Mouse (Mus musculus) layer of hippocampus, adult 6 months (tissue): Measurements from ENCODE around the gene Acot2. TPM values are rescaled to one million over a fixed set of nuclear protein-coding genes. Genes with fewer than 3 reads are reported as not detected.

Source experiments
- long read RNA-seq, 2 experiments: library from polyadenylated mRNA; unstranded; transcript quantifications; one replicate each; pipeline ENCODE4 v2.0.0; 2019 to 2020
- polyA plus RNA-seq: library from polyadenylated mRNA; unstranded; fragments of <200 nt; fragmentation: Nextera tagmentation; gene quantifications from 2 replicates; pipeline ENCODE4 v1.2.3, GENCODE M21; 2021

Gene Acot2
- 37.1 and 43.3 TPM in 2 replicates for polyA plus RNA-seq
- long read RNA-seq, experiment 1, transcript Acot2-201 (3 exons, 2,196 nt): major isoform, 23 of 62 reads
- long read RNA-seq, experiment 1, partial matches to known transcripts: 39 of 62 reads
- long read RNA-seq, experiment 1, other reads (novel, unspliced or antisense): 0 of 62 reads
- long read RNA-seq, experiment 2, transcript Acot2-201 (3 exons, 2,196 nt): major isoform, 68 of 68 reads
- long read RNA-seq, experiment 2, partial matches to known transcripts: 0 of 68 reads
- long read RNA-seq, experiment 2, other reads (novel, unspliced or antisense): 0 of 68 reads

DNA sequence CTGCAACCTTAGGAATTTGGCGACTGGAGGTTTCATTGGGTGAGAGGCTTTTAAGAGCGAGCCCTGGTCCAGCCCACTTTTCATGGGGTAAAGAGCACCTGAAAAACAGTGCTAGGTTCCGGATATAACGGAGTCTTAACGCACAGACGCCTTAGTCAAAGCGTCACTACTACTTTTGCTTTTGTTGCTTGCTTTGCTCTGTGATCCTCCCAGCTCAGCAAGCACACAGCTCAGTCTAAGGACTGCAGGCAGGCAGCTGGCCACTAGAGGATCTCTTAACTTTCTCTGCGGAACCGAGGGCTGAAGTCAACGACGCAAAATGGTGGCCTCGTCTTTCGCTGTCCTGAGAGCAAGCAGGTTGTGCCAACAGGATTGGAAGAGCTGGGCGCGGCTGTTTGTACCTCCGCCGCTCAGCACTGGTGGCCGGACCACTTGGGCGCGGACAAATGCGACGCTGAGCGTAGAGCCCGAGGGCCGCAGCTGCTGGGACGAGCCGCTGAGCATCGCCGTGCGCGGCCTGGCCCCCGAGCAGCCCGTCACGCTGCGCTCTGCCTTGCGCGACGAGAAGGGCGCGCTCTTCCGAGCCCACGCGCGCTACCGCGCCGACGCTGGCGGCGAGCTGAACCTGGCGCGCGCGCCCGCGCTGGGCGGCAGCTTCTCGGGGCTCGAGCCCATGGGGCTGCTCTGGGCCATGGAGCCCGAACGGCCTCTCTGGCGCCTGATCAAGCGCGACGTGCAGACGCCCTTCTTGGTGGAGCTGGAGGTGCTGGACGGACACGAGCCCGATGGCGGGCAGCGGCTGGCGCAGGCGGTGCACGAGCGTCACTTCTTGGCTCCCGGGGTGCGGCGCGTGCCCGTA is at the start of gene Acot2:
TSS of gene Acot2 (plus strand) at position 279 of the 859 bp plus-strand sequence.

DNA sequence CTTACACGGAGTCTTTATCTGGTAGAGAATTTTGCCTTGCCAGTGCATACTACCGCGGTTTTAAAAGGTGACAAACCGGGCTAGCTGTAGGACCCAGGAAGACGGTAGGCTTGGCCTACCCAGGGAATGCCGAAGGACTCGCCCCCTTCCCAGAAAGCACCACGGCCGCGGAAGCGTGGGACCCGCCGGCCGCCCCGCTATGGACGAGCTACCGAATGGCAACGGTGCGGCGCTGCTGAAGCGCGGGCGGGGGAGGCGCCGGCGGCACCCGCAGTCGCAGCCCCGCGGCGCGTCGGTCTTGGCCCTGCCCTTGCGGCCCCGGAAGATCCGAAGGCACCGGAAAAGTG is 37.2 kb upstream of the Acot2 start, which contains the start of gene Riox1:
TSS of gene Riox1 (plus strand) at position 116 of the 347 bp plus-strand sequence.

DNA sequence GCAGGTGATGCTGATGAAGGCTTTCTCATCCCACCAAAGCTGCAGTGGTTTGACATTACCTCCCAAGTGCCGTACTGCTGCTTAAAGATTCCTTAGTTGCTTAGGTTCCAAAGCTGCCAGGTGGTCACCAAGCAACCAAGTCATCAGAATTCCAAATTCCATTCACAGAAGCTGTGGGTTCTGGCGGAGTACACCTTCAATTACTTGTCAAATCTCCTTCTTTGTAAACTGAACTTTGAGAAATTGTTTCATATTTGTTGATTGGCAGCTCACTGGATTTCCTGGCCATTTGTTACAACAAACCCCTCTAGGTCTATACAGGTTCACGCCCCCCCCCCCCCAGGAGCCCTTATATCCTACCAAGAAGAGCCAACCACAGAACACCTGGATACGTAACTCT is 2.9 kb upstream of the Acot2 start, which contains the start of gene Heatr4:
TSS of gene Heatr4 (minus strand) at position 101 of the 400 bp plus-strand sequence.

GRCm38 (mm10) chr12:84009171-84009965 is 21.7 kb downstream of the Acot2 start, which contains the start of gene Acot1:
Gene Acot1 (plus strand): TSS chr12:84009490.

GRCm38 (mm10) chr12:84038241-84038640 is 50.6 kb downstream of the Acot2 start, which contains the start of gene Acot4:
Gene Acot4 (plus strand): TSS chr12:84038379.

DNA sequence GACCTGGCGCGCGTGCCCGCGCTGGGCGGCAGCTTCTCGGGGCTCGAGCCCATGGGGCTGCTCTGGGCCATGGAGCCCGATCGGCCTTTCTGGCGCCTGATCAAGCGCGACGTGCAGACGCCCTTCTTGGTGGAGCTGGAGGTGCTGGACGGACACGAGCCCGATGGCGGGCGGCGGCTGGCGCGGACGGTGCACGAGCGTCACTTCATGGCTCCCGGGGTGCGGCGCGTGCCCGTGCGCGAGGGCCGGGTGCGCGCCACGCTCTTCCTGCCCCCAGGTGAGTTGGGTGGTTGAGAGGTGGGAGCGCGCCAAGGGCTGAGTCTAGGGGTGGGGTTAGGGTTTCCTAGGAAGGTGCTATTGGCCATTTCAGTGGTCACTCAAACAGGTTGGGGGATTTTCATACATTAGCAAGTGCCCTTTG is 51.0 kb downstream of the Acot2 start, which contains the start of gene Gm49366:
TSS of gene Gm49366 (plus strand) at position 245 of the 421 bp plus-strand sequence.

Other genes starting within 250 kb of the Acot2 start
- 0.05 and 0.08 TPM in 2 replicates for gene Papln, start 224.2 kb upstream of the Acot2 start, polyA plus RNA-seq
- gene Numb, start 65.9 kb upstream of the Acot2 start, polyA plus RNA-seq: 8.6 and 12.7 TPM in 2 replicates
- gene Riox1, start 37.3 kb upstream of the Acot2 start, polyA plus RNA-seq: 13.3 and 18.4 TPM in 2 replicates
- gene Heatr4, start 3.0 kb upstream of the Acot2 start, polyA plus RNA-seq: not detected in 2 replicates
- 42.1 and 43.0 TPM in 2 replicates for gene Acot1, start 21.6 kb downstream of the Acot2 start, polyA plus RNA-seq
- 1.6 and 1.7 TPM in 2 replicates for gene Acot4, start 50.5 kb downstream of the Acot2 start, polyA plus RNA-seq
- gene Gm49366, start 51.1 kb downstream of the Acot2 start, polyA plus RNA-seq: not detected in 2 replicates
- gene Acot3, start 64.3 kb downstream of the Acot2 start, polyA plus RNA-seq: 3.0 and 3.5 TPM in 2 replicates
- 13.9 and 15.2 TPM in 2 replicates for gene Acot5, start 81.5 kb downstream of the Acot2 start, polyA plus RNA-seq
- 2.0 and 2.2 TPM in 2 replicates for gene Acot6, start 112.8 kb downstream of the Acot2 start, polyA plus RNA-seq
- gene Dnal1, start 126.5 kb downstream of the Acot2 start, polyA plus RNA-seq: 20.4 and 21.2 TPM in 2 replicates
- 3.5 and 5.8 TPM in 2 replicates for gene Pnma1, start 160.6 kb downstream of the Acot2 start, polyA plus RNA-seq
- gene Elmsan1, start 231.0 kb downstream of the Acot2 start, polyA plus RNA-seq: 6.0 and 8.0 TPM in 2 replicates